Mouse (Mus musculus) c-Kit-positive CD71-negative TER-119-negative erythroid progenitor cells, embryonic 14.5 days (primary cell): ENCODE results near the gene Commd4.
"Not testable (repeated sequence)": the region's sequence is repeated elsewhere in the genome, so short reads cannot be mapped to it uniquely, and the experiment has no call there.

Experiments
- DNase-seq: peaks from one replicate; pipeline ENCODE4 v3.0.0-alpha.2; 2013; ENCODE audit warnings: low read depth

Commd4 gene

DNA sequence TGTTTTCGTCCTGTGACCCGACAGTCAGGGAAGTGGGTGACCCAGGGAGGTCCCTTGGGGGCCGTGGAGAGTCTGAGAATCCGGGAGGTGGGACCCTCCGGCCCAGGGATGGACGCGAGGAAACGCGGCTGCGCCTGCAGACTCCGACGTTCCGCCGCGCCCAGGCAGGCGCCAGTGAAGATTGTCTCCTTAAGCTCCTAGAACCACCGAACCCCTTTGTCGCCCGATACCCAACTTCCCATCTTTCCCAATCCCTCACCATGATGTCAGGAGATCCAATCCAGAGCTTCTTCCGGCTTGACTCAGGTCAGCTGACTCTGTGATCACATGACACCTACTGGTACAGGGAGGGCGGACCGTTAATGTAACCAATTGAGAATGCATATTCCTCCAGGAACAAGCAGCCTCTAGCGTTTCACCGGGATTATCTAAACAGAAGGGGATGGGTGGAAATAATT lies at the start of gene Commd4:
Gene Commd4, minus strand, starts transcription at position 319 of the 458 bp plus-strand sequence.
- peak; percentile 83 for DNase-seq

- no peak for DNase-seq
Observed at GRCm38 (mm10) chr9:57206896-57207295, 48.8 kb upstream of the Commd4 start.

- DNase-seq: not testable (repeated sequence)
Observed at GRCm38 (mm10) chr9:57203571-57203970, 45.4 kb upstream of the Commd4 start.

DNA sequence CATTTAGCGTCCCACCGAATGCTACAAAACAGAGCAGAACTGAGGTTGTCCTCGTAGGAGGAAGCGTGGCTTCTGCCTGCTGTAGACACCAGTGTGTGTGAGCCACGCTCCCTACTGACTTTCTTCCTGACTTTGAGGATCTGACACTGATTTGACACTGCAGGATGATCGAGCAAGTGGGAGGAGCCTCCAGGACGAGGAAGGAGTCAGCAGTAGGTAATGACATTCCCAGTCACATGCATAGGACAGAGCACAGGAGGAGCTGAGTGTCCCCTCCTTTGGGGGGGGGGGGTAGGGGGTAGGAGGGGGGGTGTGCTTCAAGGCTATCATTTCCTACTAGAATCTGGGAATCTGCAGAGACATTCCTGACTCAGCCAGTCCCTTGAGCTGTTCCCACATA lies 44.9 kb upstream of the Commd4 start:
- no peak for DNase-seq

- DNase-seq: no peak
Observed at GRCm38 (mm10) chr9:57197414-57197813, 39.3 kb upstream of the Commd4 start.

- no peak for DNase-seq
Observed at GRCm38 (mm10) chr9:57196708-57197107, 38.6 kb upstream of the Commd4 start.

DNA sequence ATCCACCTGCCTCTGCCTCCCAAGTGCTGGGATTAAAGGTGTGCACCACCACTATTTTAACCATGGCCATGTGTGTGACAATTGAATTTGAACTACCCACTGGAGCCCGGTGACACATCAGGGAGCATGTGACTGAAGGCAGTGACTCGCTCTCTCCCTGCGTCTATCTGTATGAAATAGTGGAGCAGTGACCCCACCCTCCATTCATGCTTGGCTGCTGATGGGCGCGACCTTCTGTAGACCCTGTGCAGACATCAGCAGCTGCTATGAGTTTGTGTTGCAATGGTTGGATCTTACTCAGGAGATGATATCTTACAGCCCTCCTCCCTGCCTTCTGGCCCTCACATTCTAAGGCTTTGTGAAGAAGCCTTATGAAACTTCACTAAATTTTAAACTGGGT lies 10.3 kb upstream of the Commd4 start:
- DNase-seq: no peak

DNA sequence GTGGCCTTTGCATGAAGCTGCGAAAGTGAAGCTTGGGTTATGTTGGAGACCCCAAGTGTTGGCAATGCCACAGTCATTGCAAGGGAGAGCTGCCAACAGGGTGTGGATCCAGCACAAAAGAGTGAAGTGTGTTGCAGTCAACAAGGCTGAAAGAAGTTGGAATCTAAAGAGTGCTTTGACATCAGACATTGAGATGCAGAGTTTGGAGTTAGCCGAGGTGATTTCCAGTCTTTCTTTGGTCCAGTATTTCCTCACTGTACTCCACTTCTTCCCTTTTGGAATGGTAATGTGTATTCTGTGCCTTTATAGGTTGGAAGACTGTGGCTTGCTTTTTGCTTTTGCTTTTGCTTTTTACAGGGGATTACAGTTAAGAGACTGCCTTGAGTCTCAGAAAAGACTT lies 8.0 kb upstream of the Commd4 start:
- DNase-seq: no peak

- no peak for DNase-seq
Observed at GRCm38 (mm10) chr9:57163137-57163536, 5.0 kb upstream of the Commd4 start.

DNA sequence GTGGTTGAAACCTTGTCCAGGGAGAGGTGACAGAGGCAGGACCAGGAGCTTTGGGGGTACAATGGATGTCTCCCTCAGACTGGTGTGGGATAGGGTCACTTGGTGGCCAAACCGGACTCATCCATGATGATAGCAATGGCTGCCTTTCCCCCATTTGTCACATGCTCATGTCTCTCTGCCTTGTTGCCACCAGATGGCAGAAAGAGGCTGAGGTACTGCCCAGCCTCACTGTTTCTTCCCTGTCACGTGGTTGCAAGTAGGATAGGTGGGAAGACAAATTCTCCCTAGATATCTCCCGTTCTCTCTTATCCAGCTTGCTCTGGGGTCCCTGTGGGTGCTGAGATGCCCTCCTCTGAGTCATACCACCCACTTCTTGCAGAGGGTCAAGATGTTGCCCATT lies 4.4 kb upstream of the Commd4 start:
- DNase-seq: no peak

- DNase-seq: no peak
Observed at GRCm38 (mm10) chr9:57158506-57158905, 375 bp upstream of the Commd4 start.

DNA sequence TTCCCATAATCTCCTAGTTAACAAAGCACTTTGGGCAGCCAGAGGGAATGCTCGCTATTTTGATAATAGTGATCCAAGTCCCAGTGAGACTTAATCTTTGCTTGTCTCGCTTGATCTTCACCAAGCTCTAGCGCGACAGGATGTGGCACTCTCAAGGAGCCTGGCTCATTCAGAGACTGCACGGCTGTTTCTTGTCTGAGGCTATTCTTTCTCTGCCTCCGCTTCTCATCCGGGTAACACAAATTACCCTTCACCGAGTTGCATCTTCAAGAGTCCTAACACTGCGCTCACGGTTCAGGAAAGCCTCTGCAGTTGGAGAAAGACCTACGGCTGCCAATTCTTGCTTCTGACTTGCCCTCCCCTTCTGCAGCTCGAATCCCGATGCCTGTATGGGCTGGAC lies 632 bp downstream of the Commd4 start:
- DNase-seq: no peak

DNA sequence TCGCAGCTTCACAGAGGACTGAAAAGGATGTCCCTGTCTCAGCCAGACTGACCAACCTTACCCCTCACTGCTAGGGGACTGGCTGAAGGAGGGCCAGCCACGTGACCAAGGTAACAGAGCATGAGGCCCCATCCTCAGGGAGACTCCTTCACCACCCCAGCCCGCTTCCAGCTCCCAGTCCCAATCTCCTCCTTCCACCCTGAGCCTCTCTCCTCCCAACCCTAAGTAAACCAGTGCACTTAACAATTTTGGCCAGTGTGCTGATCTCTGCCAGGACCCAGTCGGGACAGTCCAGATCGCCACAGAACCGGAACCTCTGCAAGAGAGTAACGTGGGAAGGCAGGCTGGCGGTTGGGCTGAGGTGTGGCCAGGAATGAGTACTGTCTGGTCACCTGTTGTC lies 1.3 kb downstream of the Commd4 start:
- DNase-seq: no peak

GRCm38 (mm10) chr9:57156383-57156782 lies 1.7 kb downstream of the Commd4 start:
- DNase-seq: no peak

- DNase-seq: no peak
Observed at GRCm38 (mm10) chr9:57152331-57152730, 5.8 kb downstream of the Commd4 start.

DNA sequence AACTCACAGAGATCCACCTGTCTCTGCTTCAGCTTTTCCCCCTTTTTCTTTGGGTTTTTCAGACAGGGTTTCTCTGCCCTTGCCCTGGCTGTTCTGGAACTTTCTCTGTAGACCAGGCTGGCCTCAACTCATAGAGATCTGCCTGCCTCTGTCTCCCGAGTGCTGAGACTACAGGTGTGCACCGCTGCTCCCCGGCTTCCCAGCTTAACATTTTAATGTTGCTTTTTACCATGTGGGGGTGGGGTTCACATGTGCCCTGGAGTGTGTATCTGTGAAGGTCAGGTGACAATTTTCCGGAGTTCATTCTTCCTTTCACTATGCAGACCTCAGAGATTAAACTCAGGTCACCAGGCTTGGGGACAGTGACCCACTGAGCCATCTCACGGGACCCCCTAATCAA lies 7.9 kb downstream of the Commd4 start:
- no peak for DNase-seq

DNA sequence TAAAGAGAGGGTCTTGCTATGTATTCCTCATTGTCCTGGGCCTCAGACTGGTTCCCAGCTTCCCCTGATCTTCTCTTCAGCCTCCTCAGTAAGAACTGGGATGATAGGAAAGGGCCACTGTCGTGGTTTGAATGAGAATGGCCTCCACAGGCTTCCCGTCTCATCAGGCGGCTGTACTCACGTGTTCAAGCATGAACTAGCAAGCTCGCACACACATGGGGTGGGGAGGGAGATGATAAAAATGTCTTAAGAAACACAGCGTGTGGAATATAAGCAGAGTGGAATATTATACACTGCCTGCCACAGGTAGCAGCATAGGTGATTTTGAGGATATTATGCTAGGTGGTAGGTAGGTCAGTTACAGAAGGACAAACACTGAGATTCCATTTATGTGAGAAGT lies 9.1 kb downstream of the Commd4 start:
- no peak for DNase-seq

- DNase-seq: peak; percentile 85
Observed at GRCm38 (mm10) chr9:57148144-57148878, 9.8 kb downstream of the Commd4 start, which contains the start of gene Neil1. Gene Neil1, minus strand, starts transcription at chr9:57148305.

GRCm38 (mm10) chr9:57147205-57148143 lies 10.7 kb downstream of the Commd4 start:
- DNase-seq: no peak

DNA sequence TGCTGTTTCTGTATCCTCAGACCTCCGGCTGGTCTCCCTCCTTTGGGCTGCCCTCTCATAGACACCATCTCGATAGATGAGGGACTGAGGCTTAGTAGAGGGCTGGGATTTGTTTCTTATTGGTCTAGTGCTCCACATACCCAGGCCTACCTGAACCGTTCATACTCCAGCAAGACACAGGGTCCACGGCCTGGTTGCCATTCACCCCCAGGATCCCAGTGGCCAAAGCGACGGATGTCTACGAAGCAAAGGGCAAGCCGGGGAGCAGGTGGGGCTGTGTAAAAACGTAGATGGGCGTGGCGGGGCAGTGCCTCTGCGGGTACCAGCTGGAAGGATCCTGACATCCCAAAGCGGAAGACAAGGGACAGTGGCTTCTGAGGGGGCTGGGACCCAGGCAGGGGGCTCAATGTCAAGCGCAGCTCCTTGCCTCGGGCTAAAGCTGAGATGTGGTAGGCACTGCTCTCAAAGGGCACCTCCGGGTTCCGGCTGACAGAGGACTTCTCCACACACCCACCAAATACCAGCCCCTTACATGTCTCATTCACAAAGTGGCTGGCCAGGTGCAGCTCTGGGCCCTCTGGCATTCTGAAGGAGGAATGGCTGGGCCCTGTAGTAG lies 11.6 kb downstream of the Commd4 start:
- DNase-seq: no peak

GRCm38 (mm10) chr9:57144830-57145229 lies 13.3 kb downstream of the Commd4 start:
- DNase-seq: no peak

- no peak for DNase-seq
Observed at GRCm38 (mm10) chr9:57143212-57143611, 14.9 kb downstream of the Commd4 start.
